Mouse (Mus musculus): ENCODE results near the gene Tex21. TPM values are rescaled to one million over a fixed set of nuclear protein-coding genes. Genes with fewer than 3 reads are reported as not detected.
"Not testable (repeated sequence)": the region's sequence is repeated elsewhere in the genome, so short reads cannot be mapped to it uniquely, and the experiment has no call there.

Gene Tex21
- polyA plus RNA-seq, 1 experiment from 2014 or later = not detected

- no peak overlapping the region for H3K4me3 ChIP-seq (ENCODE audit: low read depth, low read length)
- ATAC-seq (replicated peaks; ENCODE audit: insufficient number of reproducible peaks, low FRiP score, low TSS enrichment) = no peak
- no peaks in the 10 kb centered on the region for H3K36me3 ChIP-seq (ENCODE audit: control insufficient read depth, insufficient read depth, low read length)
- no peaks in the 10 kb centered on the region for H3K27me3 ChIP-seq (ENCODE audit: control insufficient read depth, insufficient read depth, low read length)
- H3K4me2 ChIP-seq = no peak overlapping the region
- no peak overlapping the region for H3K27ac ChIP-seq (ENCODE audit: low read depth, low read length)
- H3K9me3 ChIP-seq (replicated peaks; ENCODE audit: control insufficient read depth, low read length) = no peaks in the 10 kb centered on the region
- 63% methylated on average over 7 of the region's 7 CpGs for WGBS (ENCODE audit: insufficient replicate concordance)
- no peak overlapping the region for H3K9ac ChIP-seq (ENCODE audit: low read depth, low read length)
- no peaks in the 10 kb centered on the region for H3K4me1 ChIP-seq (ENCODE audit: control insufficient read depth, insufficient read depth, low read length)
Measured at GRCm38 (mm10) chr12:76239839-76240571, 6.5 kb downstream of the Tex21 start.

- Histone ChIP-seq H3K27ac (ENCODE audit: low read depth, low read length) (no peak overlapping the region), H3K4me3 (ENCODE audit: low read depth, low read length) (no peak overlapping the region), H3K4me1 (ENCODE audit: control insufficient read depth, insufficient read depth, low read length) (no peaks in the 10 kb centered on the region), H3K9me3 (replicated peaks; ENCODE audit: control insufficient read depth, low read length) (no peaks in the 10 kb centered on the region), H3K36me3 (ENCODE audit: control insufficient read depth, insufficient read depth, low read length) (no peaks in the 10 kb centered on the region), H3K4me2 (no peak overlapping the region), H3K9ac (ENCODE audit: low read depth, low read length) (no peak overlapping the region), H3K27me3 (ENCODE audit: control insufficient read depth, insufficient read depth, low read length) (no peaks in the 10 kb centered on the region)
- WGBS (ENCODE audit: insufficient replicate concordance) = 60% methylated on average over 10 of the region's 10 CpGs
- no peak for ATAC-seq (replicated peaks; ENCODE audit: insufficient number of reproducible peaks, low FRiP score, low TSS enrichment)
Measured at GRCm38 (mm10) chr12:76239145-76239838, 7.3 kb downstream of the Tex21 start.

- WGBS (ENCODE audit: insufficient replicate concordance) = 80% methylated on average over 6 of the region's 6 CpGs
- H3K4me3 ChIP-seq (ENCODE audit: low read depth, low read length) = no peak overlapping the region
- H3K27ac ChIP-seq (ENCODE audit: low read depth, low read length) = no peak overlapping the region
- H3K9ac ChIP-seq (ENCODE audit: low read depth, low read length) = no peak overlapping the region
- H3K27me3 ChIP-seq (ENCODE audit: control insufficient read depth, insufficient read depth, low read length) = no peaks in the 10 kb centered on the region
- no peak for ATAC-seq (replicated peaks; ENCODE audit: insufficient number of reproducible peaks, low FRiP score, low TSS enrichment)
- no peaks in the 10 kb centered on the region for H3K36me3 ChIP-seq (ENCODE audit: control insufficient read depth, insufficient read depth, low read length)
- H3K4me1 ChIP-seq (ENCODE audit: control insufficient read depth, insufficient read depth, low read length) = no peaks in the 10 kb centered on the region
- H3K4me2 ChIP-seq = no peak overlapping the region
- no peaks in the 10 kb centered on the region for H3K9me3 ChIP-seq (replicated peaks; ENCODE audit: control insufficient read depth, low read length)
Measured at GRCm38 (mm10) chr12:76235253-76235652, 11.3 kb downstream of the Tex21 start.

- Histone ChIP-seq H3K4me2 (no peak overlapping the region), H3K27me3 (ENCODE audit: control insufficient read depth, insufficient read depth, low read length) (no peaks in the 10 kb centered on the region), H3K27ac (ENCODE audit: low read depth, low read length) (no peak overlapping the region), H3K4me1 (ENCODE audit: control insufficient read depth, insufficient read depth, low read length) (no peaks in the 10 kb centered on the region), H3K4me3 (ENCODE audit: low read depth, low read length) (no peak overlapping the region), H3K9me3 (replicated peaks; ENCODE audit: control insufficient read depth, low read length) (no peaks in the 10 kb centered on the region), H3K36me3 (ENCODE audit: control insufficient read depth, insufficient read depth, low read length) (no peaks in the 10 kb centered on the region), H3K9ac (ENCODE audit: low read depth, low read length) (no peak overlapping the region)
- WGBS (ENCODE audit: insufficient replicate concordance) = 75% methylated on average over 6 of the region's 6 CpGs
- ATAC-seq (replicated peaks; ENCODE audit: insufficient number of reproducible peaks, low FRiP score, low TSS enrichment) = no peak
Measured at GRCm38 (mm10) chr12:76230644-76231043, 15.9 kb downstream of the Tex21 start.

- H3K4me2 ChIP-seq; H3K9ac ChIP-seq (ENCODE audit: low read depth, low read length); H3K4me1 ChIP-seq (ENCODE audit: control insufficient read depth, insufficient read depth, low read length); H3K9me3 ChIP-seq (replicated peaks; ENCODE audit: control insufficient read depth, low read length); H3K27me3 ChIP-seq (ENCODE audit: control insufficient read depth, insufficient read depth, low read length); H3K27ac ChIP-seq (ENCODE audit: low read depth, low read length); ATAC-seq (replicated peaks; ENCODE audit: insufficient number of reproducible peaks, low FRiP score, low TSS enrichment); H3K36me3 ChIP-seq (ENCODE audit: control insufficient read depth, insufficient read depth, low read length); H3K4me3 ChIP-seq (ENCODE audit: low read depth, low read length): not testable (repeated sequence)
- 44% methylated on average over 3 of the region's 8 CpGs for WGBS (ENCODE audit: insufficient replicate concordance)
Measured at GRCm38 (mm10) chr12:76222104-76222503, 24.4 kb downstream of the Tex21 start.

- H3K4me3 ChIP-seq (ENCODE audit: low read depth, low read length) = no peak overlapping the region
- peak overlapping the region; percentile 24 for H3K4me2 ChIP-seq
- ATAC-seq (replicated peaks; ENCODE audit: insufficient number of reproducible peaks, low FRiP score, low TSS enrichment) = no peak
- H3K36me3 ChIP-seq (ENCODE audit: control insufficient read depth, insufficient read depth, low read length) = no peaks in the 10 kb centered on the region
- H3K27me3 ChIP-seq (ENCODE audit: control insufficient read depth, insufficient read depth, low read length) = no peaks in the 10 kb centered on the region
- WGBS (ENCODE audit: insufficient replicate concordance) = 56% methylated on average over 11 of the region's 11 CpGs
- H3K9ac ChIP-seq (ENCODE audit: low read depth, low read length) = no peak overlapping the region
- peaks cover 18% of the 10 kb centered on the region for H3K4me1 ChIP-seq (ENCODE audit: control insufficient read depth, insufficient read depth, low read length)
- no peaks in the 10 kb centered on the region for H3K9me3 ChIP-seq (replicated peaks; ENCODE audit: control insufficient read depth, low read length)
- no peak overlapping the region for H3K27ac ChIP-seq (ENCODE audit: low read depth, low read length)
Measured at GRCm38 (mm10) chr12:76216716-76217115, 29.8 kb downstream of the Tex21 start.

GRCm38 (mm10) chr12:76215121-76215520, 31.4 kb downstream of the Tex21 start:
- WGBS (ENCODE audit: insufficient replicate concordance) = 5% methylated on average over 5 of the region's 5 CpGs
- Histone ChIP-seq H3K9ac (ENCODE audit: low read depth, low read length) (no peak overlapping the region), H3K27me3 (ENCODE audit: control insufficient read depth, insufficient read depth, low read length) (no peaks in the 10 kb centered on the region), H3K4me2 (peak overlapping the region; percentile 19; the same call in 1 of the 2 replicates), H3K36me3 (ENCODE audit: control insufficient read depth, insufficient read depth, low read length) (no peaks in the 10 kb centered on the region), H3K4me1 (ENCODE audit: control insufficient read depth, insufficient read depth, low read length) (peaks cover 18% of the 10 kb centered on the region), H3K27ac (ENCODE audit: low read depth, low read length) (no peak overlapping the region), H3K4me3 (ENCODE audit: low read depth, low read length) (no peak overlapping the region), H3K9me3 (replicated peaks; ENCODE audit: control insufficient read depth, low read length) (no peaks in the 10 kb centered on the region)
- ATAC-seq (replicated peaks; ENCODE audit: insufficient number of reproducible peaks, low FRiP score, low TSS enrichment) = no peak

GRCm38 (mm10) chr12:76209429-76209974, 37.0 kb downstream of the Tex21 start:
- Histone ChIP-seq H3K27me3 (ENCODE audit: control insufficient read depth, insufficient read depth, low read length) (no peaks in the 10 kb centered on the region), H3K4me1 (ENCODE audit: control insufficient read depth, insufficient read depth, low read length) (no peaks in the 10 kb centered on the region), H3K36me3 (ENCODE audit: control insufficient read depth, insufficient read depth, low read length) (no peaks in the 10 kb centered on the region), H3K4me3 (ENCODE audit: low read depth, low read length) (no peak overlapping the region), H3K4me2 (no peak overlapping the region), H3K9ac (ENCODE audit: low read depth, low read length) (no peak overlapping the region), H3K27ac (ENCODE audit: low read depth, low read length) (no peak overlapping the region), H3K9me3 (replicated peaks; ENCODE audit: control insufficient read depth, low read length) (no peaks in the 10 kb centered on the region)
- 82% methylated on average over 5 of the region's 5 CpGs for WGBS (ENCODE audit: insufficient replicate concordance)
- ATAC-seq (replicated peaks; ENCODE audit: insufficient number of reproducible peaks, low FRiP score, low TSS enrichment) = no peak

All from heart, embryonic 11.5 days (tissue).